Comparison of ENCODE assay signal across 9 mouse cellular contexts in genomic region chr3:96261623-96262022, GRCm38 (mm10). TPM values are rescaled to one million over a fixed set of nuclear protein-coding genes. Genes with fewer than 3 reads are reported as not detected.
A peak's percentile ranks its signal among the peaks of the same experiment; 100 is the strongest.
DNase-seq lines count a peak whose midpoint lies in the region; ATAC-seq and TF ChIP-seq lines count a peak whose summit lies in the region.
"Had no signal": no experiment of that assay in that cellular context is flagged by ENCODE, and none has a peak within 500 bp of the region (broad histone marks: within the 10 kb centered on the region; RNA-seq: fewer than 3 reads in every experiment).

No protein-coding gene starts in this region.

- ATAC-seq in kidney, embryonic 14.5 days (ENCODE audit: low FRiP score, low TSS enrichment), result no peak
- no peak for ATAC-seq in Patski
- no peak for ATAC-seq in hindbrain, embryonic 15.5 days (ENCODE audit: low FRiP score, low read depth)
- ATAC-seq in midbrain, postnatal 0 days (ENCODE audit: low FRiP score), result no peak

- POLR2A ChIA-PET in Patski (lab: Charles Lee), result interaction anchor here (0.6 to 2.8 kb wide), 10 partner anchors 7 to 405 kb away, joined by 3 to 13 read pairs (median 6); partner anchors contain the start of genes Bola1, Hist2h2ab, Hist2h2ac and Hist2h2be

- H3K9ac ChIP-seq in kidney, embryonic 14.5 days (ENCODE audit: low read depth, low read length), result peak overlapping the region; percentile 86; the same call in 1 of the 2 replicates
- H3K9ac ChIP-seq in hindbrain, embryonic 15.5 days, result peak overlapping the region; percentile 66
- peak overlapping the region; percentile 83 for H3K9ac ChIP-seq in midbrain, postnatal 0 days (replicated peaks; ENCODE audit: low read length, poor library complexity, severe bottlenecking)

- in situ Hi-C loops in Patski (cut with MboI; ENCODE audit: low pct_unique_long_range_greater_than_20kb), result loop anchor here (10.0 kb wide), 1 partner anchor 197 kb away; no protein-coding TSS in a partner anchor

- peak overlapping the region; percentile 60; the same call in 1 of the 2 replicates for H3K4me3 ChIP-seq in kidney, embryonic 14.5 days (ENCODE audit: low read length)
- peak overlapping the region; percentile 62 for H3K4me3 ChIP-seq in hindbrain, embryonic 15.5 days
- H3K4me3 ChIP-seq in midbrain, postnatal 0 days (ENCODE audit: low read depth, low read length), result peak overlapping the region; percentile 58

- CTCF ChIA-PET in Patski (lab: Charles Lee), result interaction anchor here (0.6 to 2.6 kb wide), 14 partner anchors 10 to 361 kb away, joined by 3 to 9 read pairs (median 3); partner anchors contain the start of genes Bola1 and Hist2h2ab

- TF ChIP-seq CTCF in Patski (IDR thresholded peaks at IDR 0.05), result peak; percentile 52
- peak; percentile 49 for TF ChIP-seq CTCF in midbrain, postnatal 0 days (IDR thresholded peaks at IDR 0.05)

- peak overlapping the region; percentile 99 for H3K27ac ChIP-seq in kidney, embryonic 14.5 days (ENCODE audit: low read depth, low read length)
- H3K27ac ChIP-seq in hindbrain, embryonic 15.5 days (replicated peaks), result peak overlapping the region; percentile 98
- peak overlapping the region; percentile 97 for H3K27ac ChIP-seq in midbrain, postnatal 0 days (ENCODE audit: low read depth, low read length)

- H3K4me1 ChIP-seq in kidney, embryonic 14.5 days (ENCODE audit: control insufficient read depth, insufficient read depth, low read length), result peaks cover 15% of the 10 kb centered on the region; the same call in 1 of the 2 replicates
- peaks cover 25% of the 10 kb centered on the region for H3K4me1 ChIP-seq in hindbrain, embryonic 15.5 days (replicated peaks)
- H3K4me1 ChIP-seq in midbrain, postnatal 0 days (ENCODE audit: insufficient read depth, low read length), result no peaks in the 10 kb centered on the region; the same call in none of the 2 replicates

- DNase-seq in kidney, adult 8-10 months, result no peak
- no peak for DNase-seq in Patski (ENCODE audit: low read depth, low spot score)
- no peak for DNase-seq in midbrain, postnatal 0 days (ENCODE audit: low spot score)
- no peak for DNase-seq in urinary bladder, postnatal 14 days (ENCODE audit: low spot score)
- no peak for DNase-seq in gastrocnemius, postnatal 25 days
- DNase-seq in embryo, embryonic 11 days, result no peak

- H3K9me3 ChIP-seq in kidney, embryonic 14.5 days (ENCODE audit: control insufficient read depth, low read length), result no peaks in the 10 kb centered on the region
- no peaks in the 10 kb centered on the region for H3K9me3 ChIP-seq in hindbrain, embryonic 15.5 days
- no peaks in the 10 kb centered on the region for H3K9me3 ChIP-seq in midbrain, postnatal 0 days (ENCODE audit: low read length)

- no peaks in the 10 kb centered on the region for H3K36me3 ChIP-seq in kidney, embryonic 14.5 days (ENCODE audit: control insufficient read depth, insufficient read depth, low read length)
- H3K36me3 ChIP-seq in hindbrain, embryonic 15.5 days, result no peaks in the 10 kb centered on the region
- no peaks in the 10 kb centered on the region for H3K36me3 ChIP-seq in midbrain, postnatal 0 days (ENCODE audit: insufficient read depth, low read length)

- 74% methylated on average over 3 of the region's 3 CpGs for WGBS in kidney, embryonic 14.5 days
- WGBS in hindbrain, embryonic 15.5 days, result 54% methylated on average over 3 of the region's 3 CpGs
- WGBS in midbrain, postnatal 0 days, result 53% methylated on average over 3 of the region's 3 CpGs

- H3K4me2 ChIP-seq in kidney, embryonic 14.5 days (replicated peaks; ENCODE audit: low read depth, low read length), result peak overlapping the region; percentile 81
- peak overlapping the region; percentile 72 for H3K4me2 ChIP-seq in hindbrain, embryonic 15.5 days
- H3K4me2 ChIP-seq in midbrain, postnatal 0 days (ENCODE audit: low read depth, low read length, poor library complexity, severe bottlenecking), result peak overlapping the region; percentile 77

- no peaks in the 10 kb centered on the region for H3K27me3 ChIP-seq in kidney, embryonic 14.5 days (ENCODE audit: control insufficient read depth, insufficient read depth, low read length)
- no peaks in the 10 kb centered on the region for H3K27me3 ChIP-seq in Patski
- H3K27me3 ChIP-seq in hindbrain, embryonic 15.5 days, result no peaks in the 10 kb centered on the region
- H3K27me3 ChIP-seq in midbrain, postnatal 0 days (ENCODE audit: insufficient read depth, low read length), result no peaks in the 10 kb centered on the region

RNA-seq across cellular contexts. Expression of gene Hist2h4, which starts 1.5 kb away (rescaled TPM):
- polyA plus RNA-seq in kidney, embryonic 14.5 days (2014; fragmentation: Nextera tagmentation; extraction: Ambion mirVana), result 8.9 and 10.8 TPM in 2 replicates
- polyA plus RNA-seq in Patski (2021), result 0.72 TPM
- polyA plus RNA-seq in hindbrain, embryonic 15.5 days (2015; fragmentation: Nextera tagmentation; extraction: Ambion mirVana), result 4.5 and 6.5 TPM in 2 replicates
- 109 and 118 TPM in 2 replicates for total RNA-seq in midbrain, postnatal 0 days (2014; rRNA removed)
- 5.3 and 6.1 TPM in 2 replicates for polyA plus RNA-seq in midbrain, postnatal 0 days (2015; fragmentation: Nextera tagmentation; extraction: Ambion mirVana)
- 1 to 10 TPM; 7.5 to 8.7 TPM for total RNA-seq in gastrocnemius, postnatal 25 days (2021)

RNA-seq across cellular contexts. Expression of gene Hist2h3b, which starts 6.8 kb away (rescaled TPM):
- polyA plus RNA-seq in kidney, embryonic 14.5 days (2014; fragmentation: Nextera tagmentation; extraction: Ambion mirVana), result 72.6 and 85.9 TPM in 2 replicates
- polyA plus RNA-seq in Patski (2021), result 0.83 TPM
- polyA plus RNA-seq in hindbrain, embryonic 15.5 days (2015; fragmentation: Nextera tagmentation; extraction: Ambion mirVana), result 12.2 and 19.7 TPM in 2 replicates
- total RNA-seq in midbrain, postnatal 0 days (2014; rRNA removed), result 684 and 1,135 TPM in 2 replicates
- 6.2 and 8.3 TPM in 2 replicates for polyA plus RNA-seq in midbrain, postnatal 0 days (2015; fragmentation: Nextera tagmentation; extraction: Ambion mirVana)
- total RNA-seq in gastrocnemius, postnatal 25 days (2021), result 10 to 100 TPM; 24.6 to 29.5 TPM

RNA-seq across cellular contexts. Expression of gene Hist2h2bb, which starts 7.9 kb away (rescaled TPM):
- 21.8 and 45.2 TPM in 2 replicates for polyA plus RNA-seq in kidney, embryonic 14.5 days (2014; fragmentation: Nextera tagmentation; extraction: Ambion mirVana)
- polyA plus RNA-seq in Patski (2021), result 8.0 TPM
- 3.0 and 4.2 TPM in 2 replicates for polyA plus RNA-seq in hindbrain, embryonic 15.5 days (2015; fragmentation: Nextera tagmentation; extraction: Ambion mirVana)
- 162 and 343 TPM in 2 replicates for total RNA-seq in midbrain, postnatal 0 days (2014; rRNA removed)
- 1.0 and 1.7 TPM in 2 replicates for polyA plus RNA-seq in midbrain, postnatal 0 days (2015; fragmentation: Nextera tagmentation; extraction: Ambion mirVana)
- 10 to 100 TPM; 30.8 to 37.0 TPM for total RNA-seq in gastrocnemius, postnatal 25 days (2021)

RNA-seq across cellular contexts. Expression of gene Hist2h3c1, which starts 15.1 kb away (rescaled TPM):
- 0.91 and 2.4 TPM in 2 replicates for polyA plus RNA-seq in kidney, embryonic 14.5 days (2014; fragmentation: Nextera tagmentation; extraction: Ambion mirVana)
- not detected for polyA plus RNA-seq in Patski (2021)
- polyA plus RNA-seq in hindbrain, embryonic 15.5 days (2015; fragmentation: Nextera tagmentation; extraction: Ambion mirVana), result 0.27 TPM in 1 of 2 replicates, not detected in the other
- 2.8 TPM in 1 of 2 replicates, not detected in the other for total RNA-seq in midbrain, postnatal 0 days (2014; rRNA removed)
- 0.11 and 0.32 TPM in 2 replicates for polyA plus RNA-seq in midbrain, postnatal 0 days (2015; fragmentation: Nextera tagmentation; extraction: Ambion mirVana)
- total RNA-seq in gastrocnemius, postnatal 25 days (2021), result not detected
- total RNA-seq: layer of hippocampus, postnatal 10 days had no signal

RNA-seq across cellular contexts. Expression of gene Hist2h2aa1, which starts 16.3 kb away (rescaled TPM):
- 18.3 and 20.3 TPM in 2 replicates for polyA plus RNA-seq in kidney, embryonic 14.5 days (2014; fragmentation: Nextera tagmentation; extraction: Ambion mirVana)
- 8.0 TPM for polyA plus RNA-seq in Patski (2021)
- polyA plus RNA-seq in hindbrain, embryonic 15.5 days (2015; fragmentation: Nextera tagmentation; extraction: Ambion mirVana), result 17.3 and 22.4 TPM in 2 replicates
- 786 and 1,113 TPM in 2 replicates for total RNA-seq in midbrain, postnatal 0 days (2014; rRNA removed)
- 18.8 and 19.5 TPM in 2 replicates for polyA plus RNA-seq in midbrain, postnatal 0 days (2015; fragmentation: Nextera tagmentation; extraction: Ambion mirVana)
- 1 to 10 TPM; 4.9 to 5.7 TPM for total RNA-seq in gastrocnemius, postnatal 25 days (2021)
